Mouse (Mus musculus): ENCODE measurements around the gene Gm3159. TPM values are rescaled to one million over a fixed set of nuclear protein-coding genes. Genes with fewer than 3 reads are reported as not detected.
"Not testable (repeated sequence)": the region's sequence is repeated elsewhere in the genome, so short reads cannot be mapped to it uniquely, and the experiment has no call there.

Gm3159 gene
- not detected in 2 replicates for polyA plus RNA-seq (2014; fragmentation: Nextera tagmentation; extraction: Ambion mirVana)

- WGBS = 33% methylated on average over 1 of the region's 3 CpGs
- not testable (repeated sequence) for H3K36me3 ChIP-seq (ENCODE audit: control insufficient read depth, insufficient read depth, low read length); H3K27ac ChIP-seq (replicated peaks; ENCODE audit: low read depth, low read length); H3K27me3 ChIP-seq (ENCODE audit: control insufficient read depth, insufficient read depth, low read length); H3K9ac ChIP-seq (ENCODE audit: low read length); H3K4me2 ChIP-seq (ENCODE audit: low read depth, severe bottlenecking); ATAC-seq (ENCODE audit: insufficient number of reproducible peaks, low FRiP score, low TSS enrichment, low read depth); H3K4me1 ChIP-seq (ENCODE audit: control insufficient read depth, insufficient read depth, low read length); H3K4me3 ChIP-seq (ENCODE audit: low read depth, low read length); DNase-seq (ENCODE audit: low spot score); H3K9me3 ChIP-seq (ENCODE audit: control insufficient read depth, low read length)
Measured at GRCm38 (mm10) chr14:4397226-4397625, at the start of gene Gm3159. Gene Gm3159, plus strand, starts transcription at chr14:4397526.

GRCm38 (mm10) chr14:4368991-4369390 lies 28.3 kb upstream of the Gm3159 start:
- WGBS = 87% methylated on average over 3 of the region's 3 CpGs
- H3K4me2 ChIP-seq (ENCODE audit: low read depth, severe bottlenecking); H3K27me3 ChIP-seq (ENCODE audit: control insufficient read depth, insufficient read depth, low read length); H3K9ac ChIP-seq (ENCODE audit: low read length); H3K4me1 ChIP-seq (ENCODE audit: control insufficient read depth, insufficient read depth, low read length); DNase-seq (ENCODE audit: low spot score); H3K4me3 ChIP-seq (ENCODE audit: low read depth, low read length); H3K36me3 ChIP-seq (ENCODE audit: control insufficient read depth, insufficient read depth, low read length); H3K9me3 ChIP-seq (ENCODE audit: control insufficient read depth, low read length); H3K27ac ChIP-seq (replicated peaks; ENCODE audit: low read depth, low read length); ATAC-seq (ENCODE audit: insufficient number of reproducible peaks, low FRiP score, low TSS enrichment, low read depth): not testable (repeated sequence)

GRCm38 (mm10) chr14:4369691-4370090 lies 27.6 kb upstream of the Gm3159 start:
- not testable (repeated sequence) for DNase-seq (ENCODE audit: low spot score); H3K4me1 ChIP-seq (ENCODE audit: control insufficient read depth, insufficient read depth, low read length); H3K4me2 ChIP-seq (ENCODE audit: low read depth, severe bottlenecking); ATAC-seq (ENCODE audit: insufficient number of reproducible peaks, low FRiP score, low TSS enrichment, low read depth); H3K27me3 ChIP-seq (ENCODE audit: control insufficient read depth, insufficient read depth, low read length); H3K36me3 ChIP-seq (ENCODE audit: control insufficient read depth, insufficient read depth, low read length); H3K9me3 ChIP-seq (ENCODE audit: control insufficient read depth, low read length); H3K9ac ChIP-seq (ENCODE audit: low read length); H3K4me3 ChIP-seq (ENCODE audit: low read depth, low read length); H3K27ac ChIP-seq (replicated peaks; ENCODE audit: low read depth, low read length)
- WGBS = 85% methylated on average over 3 of the region's 3 CpGs

- not testable (repeated sequence) for H3K9ac ChIP-seq (ENCODE audit: low read length); H3K4me1 ChIP-seq (ENCODE audit: control insufficient read depth, insufficient read depth, low read length); H3K9me3 ChIP-seq (ENCODE audit: control insufficient read depth, low read length); H3K36me3 ChIP-seq (ENCODE audit: control insufficient read depth, insufficient read depth, low read length); H3K4me3 ChIP-seq (ENCODE audit: low read depth, low read length); ATAC-seq (ENCODE audit: insufficient number of reproducible peaks, low FRiP score, low TSS enrichment, low read depth); H3K4me2 ChIP-seq (ENCODE audit: low read depth, severe bottlenecking); DNase-seq (ENCODE audit: low spot score); H3K27me3 ChIP-seq (ENCODE audit: control insufficient read depth, insufficient read depth, low read length); H3K27ac ChIP-seq (replicated peaks; ENCODE audit: low read depth, low read length)
Measured at GRCm38 (mm10) chr14:4377871-4378270, 19.5 kb upstream of the Gm3159 start.

GRCm38 (mm10) chr14:4385606-4386005 lies 11.7 kb upstream of the Gm3159 start:
- not testable (repeated sequence) for DNase-seq (ENCODE audit: low spot score); H3K4me1 ChIP-seq (ENCODE audit: control insufficient read depth, insufficient read depth, low read length); H3K9me3 ChIP-seq (ENCODE audit: control insufficient read depth, low read length); ATAC-seq (ENCODE audit: insufficient number of reproducible peaks, low FRiP score, low TSS enrichment, low read depth); H3K9ac ChIP-seq (ENCODE audit: low read length); H3K27me3 ChIP-seq (ENCODE audit: control insufficient read depth, insufficient read depth, low read length); H3K36me3 ChIP-seq (ENCODE audit: control insufficient read depth, insufficient read depth, low read length); H3K27ac ChIP-seq (replicated peaks; ENCODE audit: low read depth, low read length); H3K4me2 ChIP-seq (ENCODE audit: low read depth, severe bottlenecking); H3K4me3 ChIP-seq (ENCODE audit: low read depth, low read length)

GRCm38 (mm10) chr14:4392841-4393530 lies 4.3 kb upstream of the Gm3159 start:
- H3K4me1 ChIP-seq (ENCODE audit: control insufficient read depth, insufficient read depth, low read length); H3K4me3 ChIP-seq (ENCODE audit: low read depth, low read length); H3K4me2 ChIP-seq (ENCODE audit: low read depth, severe bottlenecking); H3K27me3 ChIP-seq (ENCODE audit: control insufficient read depth, insufficient read depth, low read length); ATAC-seq (ENCODE audit: insufficient number of reproducible peaks, low FRiP score, low TSS enrichment, low read depth); H3K9me3 ChIP-seq (ENCODE audit: control insufficient read depth, low read length); H3K9ac ChIP-seq (ENCODE audit: low read length); H3K27ac ChIP-seq (replicated peaks; ENCODE audit: low read depth, low read length); DNase-seq (ENCODE audit: low spot score); H3K36me3 ChIP-seq (ENCODE audit: control insufficient read depth, insufficient read depth, low read length): not testable (repeated sequence)
- WGBS = 94% methylated on average over 2 of the region's 6 CpGs

GRCm38 (mm10) chr14:4398624-4399023 lies 1.3 kb downstream of the Gm3159 start:
- H3K27me3 ChIP-seq (ENCODE audit: control insufficient read depth, insufficient read depth, low read length); H3K4me3 ChIP-seq (ENCODE audit: low read depth, low read length); ATAC-seq (ENCODE audit: insufficient number of reproducible peaks, low FRiP score, low TSS enrichment, low read depth); H3K4me2 ChIP-seq (ENCODE audit: low read depth, severe bottlenecking); H3K9me3 ChIP-seq (ENCODE audit: control insufficient read depth, low read length); H3K9ac ChIP-seq (ENCODE audit: low read length); H3K36me3 ChIP-seq (ENCODE audit: control insufficient read depth, insufficient read depth, low read length); H3K4me1 ChIP-seq (ENCODE audit: control insufficient read depth, insufficient read depth, low read length); H3K27ac ChIP-seq (replicated peaks; ENCODE audit: low read depth, low read length); DNase-seq (ENCODE audit: low spot score): not testable (repeated sequence)

GRCm38 (mm10) chr14:4400115-4400789 lies 2.9 kb downstream of the Gm3159 start:
- DNase-seq (ENCODE audit: low spot score); ATAC-seq (ENCODE audit: insufficient number of reproducible peaks, low FRiP score, low TSS enrichment, low read depth); H3K27me3 ChIP-seq (ENCODE audit: control insufficient read depth, insufficient read depth, low read length); H3K4me3 ChIP-seq (ENCODE audit: low read depth, low read length); H3K4me2 ChIP-seq (ENCODE audit: low read depth, severe bottlenecking); H3K4me1 ChIP-seq (ENCODE audit: control insufficient read depth, insufficient read depth, low read length); H3K27ac ChIP-seq (replicated peaks; ENCODE audit: low read depth, low read length); H3K9me3 ChIP-seq (ENCODE audit: control insufficient read depth, low read length); H3K36me3 ChIP-seq (ENCODE audit: control insufficient read depth, insufficient read depth, low read length); H3K9ac ChIP-seq (ENCODE audit: low read length): not testable (repeated sequence)
- 84% methylated on average over 5 of the region's 5 CpGs for WGBS

Measured in limb, embryonic 11.5 days (tissue).